Mouse (Mus musculus) megakaryocyte, embryonic 14.5 days (primary cell): ENCODE data around the gene 1700003E16Rik. TPM values are rescaled to one million over a fixed set of nuclear protein-coding genes. Genes with fewer than 3 reads are reported as not detected.

ENCODE experiments used
- H3K27me3 ChIP-seq: replicated peaks from 2 replicates; pipeline ENCODE3; 2012; ENCODE audit warnings: inconsistent platforms
- H3K36me3 ChIP-seq: replicated peaks from 2 replicates; pipeline ENCODE3; 2012; ENCODE audit warnings: low read length, inconsistent platforms, mixed read lengths
- H3K4me1 ChIP-seq: 2 replicates; pipeline ENCODE4 v1.6.1; 2012; ENCODE audit warnings: inconsistent platforms
- H3K4me3 ChIP-seq: replicated peaks from 2 replicates; pipeline ENCODE3; 2012; ENCODE audit warnings: moderate library complexity, mild to moderate bottlenecking, inconsistent platforms
- H3K9me3 ChIP-seq: 2 replicates; pipeline ENCODE4 v1.6.1; 2012; ENCODE audit warnings: inconsistent platforms
- FLI1 ChIP-seq: IDR thresholded peaks from 2 replicates; pipeline ENCODE4 v1.6.1; 2012; ENCODE audit warnings: low read length, inconsistent platforms, mixed read lengths
- GATA1 ChIP-seq: IDR thresholded peaks from 3 replicates; pipeline ENCODE4 v1.6.1; 2012; ENCODE audit warnings: mixed read lengths, low read length, inconsistent platforms, borderline replicate concordance
- polyA plus RNA-seq: library from polyadenylated mRNA; stranded (reverse); fragments of >175 nt; gene quantifications from 2 replicates; pipeline ENCODE4 v1.2.3, GENCODE M21; 2012; ENCODE audit warnings: low replicate concordance; ENCODE audit not compliant: insufficient read depth

The 1700003E16Rik gene
- polyA plus RNA-seq, 1 experiment: 0.36 TPM

GRCm38 (mm10) chr6:83205851-83206250 is 49.6 kb downstream of the 1700003E16Rik start:
- H3K9me3 ChIP-seq: peaks cover 4% of the 10 kb centered on the region; the same call in 1 of the 2 replicates
- H3K36me3 ChIP-seq: peaks cover 4% of the 10 kb centered on the region
- peaks cover 42% of the 10 kb centered on the region for H3K27me3 ChIP-seq
- no peak overlapping the region for H3K4me3 ChIP-seq
- no peak for TF ChIP-seq GATA1
- no peak for TF ChIP-seq FLI1
- peaks cover 6% of the 10 kb centered on the region for H3K4me1 ChIP-seq

GRCm38 (mm10) chr6:83206321-83206720 is 50.1 kb downstream of the 1700003E16Rik start:
- peaks cover 4% of the 10 kb centered on the region; the same call in 1 of the 2 replicates for H3K9me3 ChIP-seq
- no peak for TF ChIP-seq FLI1
- TF ChIP-seq GATA1: no peak
- H3K27me3 ChIP-seq: peaks cover 45% of the 10 kb centered on the region
- no peaks in the 10 kb centered on the region for H3K36me3 ChIP-seq
- H3K4me1 ChIP-seq: peaks cover 6% of the 10 kb centered on the region
- no peak overlapping the region for H3K4me3 ChIP-seq

- Histone ChIP-seq H3K4me1 (peaks cover under 1% of the 10 kb centered on the region; the same call in 1 of the 2 replicates), H3K36me3 (no peaks in the 10 kb centered on the region), H3K4me3 (no peak overlapping the region), H3K9me3 (peaks cover 4% of the 10 kb centered on the region; the same call in 1 of the 2 replicates), H3K27me3 (peaks cover 52% of the 10 kb centered on the region)
- TF ChIP-seq FLI1 (no peak), GATA1 (no peak)
These were observed 51.3 kb downstream of the 1700003E16Rik start for GRCm38 (mm10) chr6:83207361-83208049.

GRCm38 (mm10) chr6:83208050-83208400 is 51.8 kb downstream of the 1700003E16Rik start:
- TF ChIP-seq GATA1 (no peak), FLI1 (no peak)
- Histone ChIP-seq H3K27me3 (peaks cover 54% of the 10 kb centered on the region), H3K4me1 (no peaks in the 10 kb centered on the region; the same call in 1 of the 2 replicates), H3K9me3 (peaks cover 4% of the 10 kb centered on the region; the same call in 1 of the 2 replicates), H3K4me3 (no peak overlapping the region), H3K36me3 (no peaks in the 10 kb centered on the region)

- Histone ChIP-seq H3K36me3 (no peaks in the 10 kb centered on the region), H3K4me1 (peaks cover 7% of the 10 kb centered on the region; the same call in 1 of the 2 replicates), H3K27me3 (peaks cover 59% of the 10 kb centered on the region), H3K9me3 (peaks cover 6% of the 10 kb centered on the region), H3K4me3 (no peak overlapping the region)
- no peak for TF ChIP-seq FLI1
- TF ChIP-seq GATA1: no peak
These were observed 54.3 kb downstream of the 1700003E16Rik start for GRCm38 (mm10) chr6:83210495-83210894.

GRCm38 (mm10) chr6:83211526-83211925 is 55.3 kb downstream of the 1700003E16Rik start:
- H3K4me3 ChIP-seq: no peak overlapping the region
- H3K36me3 ChIP-seq: no peaks in the 10 kb centered on the region
- peaks cover 53% of the 10 kb centered on the region for H3K27me3 ChIP-seq
- TF ChIP-seq GATA1: no peak
- no peak for TF ChIP-seq FLI1
- peaks cover 6% of the 10 kb centered on the region for H3K9me3 ChIP-seq
- H3K4me1 ChIP-seq: peaks cover 7% of the 10 kb centered on the region; the same call in 1 of the 2 replicates

Other genes starting within 250 kb of the 1700003E16Rik start
- gene Sema4f, start 216.6 kb upstream of the 1700003E16Rik start, polyA plus RNA-seq: not detected in 2 replicates
- 3.6 and 5.2 TPM in 2 replicates for gene M1ap, start 209.5 kb upstream of the 1700003E16Rik start, polyA plus RNA-seq
- 159 and 256 TPM in 2 replicates for gene Dok1, start 122.9 kb upstream of the 1700003E16Rik start, polyA plus RNA-seq
- 0.40 and 4.2 TPM in 2 replicates for gene Loxl3, start 122.2 kb upstream of the 1700003E16Rik start, polyA plus RNA-seq
- 1,695 and 4,915 TPM in 2 replicates for gene Aup1, start 101.9 kb upstream of the 1700003E16Rik start, polyA plus RNA-seq
- 27.7 and 49.5 TPM in 2 replicates for gene Htra2, start 101.1 kb upstream of the 1700003E16Rik start, polyA plus RNA-seq
- gene Dqx1, start 98.6 kb upstream of the 1700003E16Rik start, polyA plus RNA-seq: 0.22 TPM in 1 of 2 replicates, not detected in the other
- gene Tlx2, start 86.1 kb upstream of the 1700003E16Rik start, polyA plus RNA-seq: not detected in 2 replicates
- 6.8 and 7.3 TPM in 2 replicates for gene Pcgf1, start 78.5 kb upstream of the 1700003E16Rik start, polyA plus RNA-seq
- gene Lbx2, start 70.0 kb upstream of the 1700003E16Rik start, polyA plus RNA-seq: 3.3 TPM in 1 of 2 replicates, not detected in the other
- gene Ccdc142, start 54.8 kb upstream of the 1700003E16Rik start, polyA plus RNA-seq: 1.8 and 2.0 TPM in 2 replicates
- 0.99 and 2.7 TPM in 2 replicates for gene Gm42688, start 54.8 kb upstream of the 1700003E16Rik start, polyA plus RNA-seq
- gene Mrpl53, start 47.4 kb upstream of the 1700003E16Rik start, polyA plus RNA-seq: 9.6 and 78.7 TPM in 2 replicates
- 76.1 and 165 TPM in 2 replicates for gene Mogs, start 40.9 kb upstream of the 1700003E16Rik start, polyA plus RNA-seq
- gene Wbp1, start 34.8 kb upstream of the 1700003E16Rik start, polyA plus RNA-seq: 86.6 and 121 TPM in 2 replicates
- 201 and 370 TPM in 2 replicates for gene Ino80b, start 31.0 kb upstream of the 1700003E16Rik start, polyA plus RNA-seq
- 15.8 and 48.5 TPM in 2 replicates for gene Rtkn, start 20.9 kb upstream of the 1700003E16Rik start, polyA plus RNA-seq
- 2.0 and 13.3 TPM in 2 replicates for gene Wdr54, start within 50 bp of the 1700003E16Rik start, polyA plus RNA-seq
- gene Dctn1, start 9.5 kb downstream of the 1700003E16Rik start, polyA plus RNA-seq: 113 and 905 TPM in 2 replicates
- gene Slc4a5, start 63.4 kb downstream of the 1700003E16Rik start, polyA plus RNA-seq: 0.32 TPM in 1 of 2 replicates, not detected in the other
- 17.8 and 30.5 TPM in 2 replicates for gene Mthfd2, start 169.5 kb downstream of the 1700003E16Rik start, polyA plus RNA-seq
- 20.8 and 26.9 TPM in 2 replicates for gene Mob1a, start 169.6 kb downstream of the 1700003E16Rik start, polyA plus RNA-seq
- gene Bola3, start 192.7 kb downstream of the 1700003E16Rik start, polyA plus RNA-seq: 46.0 and 113 TPM in 2 replicates